Mouse (Mus musculus): ENCODE measurements around the gene Ern2. TPM values are rescaled to one million over a fixed set of nuclear protein-coding genes. Genes with fewer than 3 reads are reported as not detected.
A peak's percentile ranks its signal among the peaks of the same experiment; 100 is the strongest.

The Ern2 gene
- under 1 TPM; 0.34 to 0.35 TPM for total RNA-seq (2021)
- long read RNA-seq, experiment 1, result 0 reads
- long read RNA-seq, experiment 2, result 0 reads

DNA sequence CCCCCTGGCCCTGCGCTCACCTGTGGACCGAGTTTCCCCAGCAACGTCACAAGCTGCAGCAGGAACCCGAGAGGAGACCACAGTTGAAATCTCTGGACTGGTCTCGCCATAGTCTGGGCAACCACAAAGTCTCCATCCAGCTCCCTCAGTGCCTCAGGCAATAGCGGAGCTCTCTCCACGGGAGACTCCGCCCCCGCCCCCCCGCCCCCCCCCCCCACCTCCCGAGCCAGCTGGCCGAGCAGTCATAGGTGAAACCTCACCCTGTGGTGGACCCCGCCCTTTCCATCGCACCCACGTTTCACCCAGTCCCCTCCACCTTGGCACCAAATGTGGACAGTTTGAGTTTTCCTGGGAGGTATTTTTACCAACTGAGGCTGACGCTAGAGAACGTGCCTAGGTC is at the start of gene Ern2:
Gene Ern2 (minus strand): TSS at position 165 of the 400 bp plus-strand sequence.
- intact Hi-C loops (cut with DNase I), result no loop called here
- DNase-seq (ENCODE audit: low spot score in 2 of 2), result no peak

DNA sequence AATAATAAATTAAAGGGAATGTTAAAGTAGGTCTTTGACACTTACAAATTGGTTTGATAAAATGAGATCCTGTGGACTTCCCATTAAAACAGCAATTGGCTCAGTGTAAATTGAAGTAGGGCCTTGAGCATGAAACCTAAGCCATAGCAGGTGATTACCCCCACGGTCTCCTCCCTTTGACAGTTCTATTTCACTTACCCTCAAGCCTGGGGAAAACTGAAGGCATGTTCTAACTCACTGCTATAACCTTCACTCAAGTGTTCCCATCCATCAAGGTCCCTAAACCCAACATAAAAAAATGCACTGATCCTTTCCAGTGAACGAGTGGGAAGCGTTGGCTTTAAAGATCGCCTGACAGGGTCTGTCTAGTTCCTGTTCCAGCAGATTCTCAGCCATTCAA is 44.9 kb upstream of the Ern2 start:
- intact Hi-C loops (cut with DNase I), result no loop called here
- DNase-seq (ENCODE audit: low spot score in 2 of 2), result no peak

DNA sequence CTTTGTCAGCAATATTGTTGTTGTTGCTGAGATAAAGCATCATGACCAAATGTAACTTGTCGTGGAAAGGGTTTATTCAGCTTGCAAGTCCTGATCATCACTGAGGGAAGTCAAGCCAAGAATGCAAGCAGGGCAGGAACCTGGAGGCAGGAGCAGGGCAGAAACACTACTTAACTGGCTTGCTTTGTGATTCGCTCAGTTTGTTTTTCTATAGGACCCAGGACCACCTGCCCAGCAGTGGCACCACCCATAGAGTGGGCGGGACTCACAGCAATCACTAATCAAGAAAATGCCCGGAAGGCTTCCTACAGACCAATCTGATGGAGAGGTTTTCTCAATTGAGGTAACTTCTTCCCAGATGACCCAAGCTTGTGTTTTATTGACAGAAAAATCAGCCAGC is 43.9 kb upstream of the Ern2 start:
- no peak for DNase-seq (ENCODE audit: low spot score in 2 of 2)
- intact Hi-C loops (cut with DNase I), result no loop called here

DNA sequence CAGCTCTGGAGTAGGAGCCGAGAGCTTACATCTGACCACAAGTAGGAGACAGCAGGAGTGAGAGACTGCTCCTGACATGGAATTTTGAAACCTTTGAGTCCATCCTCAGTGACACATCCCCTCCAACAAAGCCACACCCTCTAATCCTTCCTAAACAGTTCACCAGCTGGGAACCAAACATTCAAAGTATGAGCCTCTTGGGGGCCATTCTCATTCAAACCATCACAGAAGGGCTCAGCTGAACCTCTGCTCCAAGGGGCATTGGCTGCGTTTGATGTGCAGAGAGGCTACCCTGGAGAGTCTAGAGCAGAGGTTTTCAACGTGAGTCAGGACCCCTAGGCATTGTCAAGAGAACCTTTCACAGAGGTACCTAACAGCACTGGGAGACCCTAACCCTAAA is 43.3 kb upstream of the Ern2 start:
- intact Hi-C loops (cut with DNase I), result no loop called here
- no peak for DNase-seq (ENCODE audit: low spot score in 2 of 2)

DNA sequence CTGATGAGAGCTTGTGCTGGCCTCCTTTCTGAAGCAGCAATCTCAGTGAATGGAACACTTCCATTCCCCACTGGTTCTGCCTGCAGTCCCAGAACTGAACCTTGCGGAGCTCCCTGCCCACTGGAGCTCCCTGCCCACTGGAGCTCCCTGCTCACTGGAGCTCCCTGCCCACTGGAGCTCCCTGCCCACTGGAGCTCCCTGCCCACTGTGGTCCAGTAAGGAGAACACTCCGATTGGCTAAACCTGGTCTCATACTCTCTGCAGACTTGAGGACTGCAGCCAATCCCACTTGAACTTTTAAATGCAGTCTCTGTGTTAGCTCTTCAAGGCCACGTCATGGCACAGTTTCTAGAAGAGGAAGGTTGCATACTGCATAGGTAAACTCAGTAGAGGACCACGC is 40.7 kb upstream of the Ern2 start:
- intact Hi-C loops (cut with DNase I), result no loop called here
- no peak for DNase-seq (ENCODE audit: low spot score in 2 of 2)

DNA sequence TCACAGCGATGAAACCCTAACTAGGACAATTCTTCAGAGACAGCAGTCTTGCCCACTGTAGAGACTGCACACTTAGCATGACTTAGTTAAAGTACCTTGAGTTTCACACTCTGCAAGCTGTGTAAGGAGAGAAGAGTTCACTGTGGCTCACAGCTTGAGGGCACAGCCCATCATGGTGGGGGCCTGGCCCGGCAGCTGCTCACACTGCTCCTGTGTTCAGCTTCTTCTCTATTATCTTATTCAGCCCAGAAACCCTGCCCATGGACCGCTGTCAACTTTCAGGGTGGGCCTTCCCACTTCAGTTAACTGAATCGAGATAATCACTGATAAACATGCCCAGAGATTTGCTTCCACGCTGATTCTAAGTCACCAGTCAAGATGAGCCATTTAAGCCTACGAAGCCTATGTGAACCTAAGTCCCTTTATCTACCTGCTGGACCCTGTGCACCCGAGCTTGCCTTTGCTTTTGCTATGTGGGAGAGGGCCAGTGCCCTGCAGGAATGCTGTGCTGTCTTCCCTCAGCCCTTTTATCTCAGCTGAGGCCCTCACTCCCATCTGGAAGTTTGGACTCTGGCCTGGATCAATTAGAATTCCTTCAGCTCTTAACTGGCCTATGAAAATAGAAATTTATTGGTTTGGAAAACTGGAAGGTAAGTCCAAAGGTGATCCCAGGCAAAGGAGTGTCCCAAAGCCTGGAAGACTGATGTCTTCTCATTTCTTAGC is 40.2 kb upstream of the Ern2 start:
- intact Hi-C loops (cut with DNase I), result no loop called here

DNA sequence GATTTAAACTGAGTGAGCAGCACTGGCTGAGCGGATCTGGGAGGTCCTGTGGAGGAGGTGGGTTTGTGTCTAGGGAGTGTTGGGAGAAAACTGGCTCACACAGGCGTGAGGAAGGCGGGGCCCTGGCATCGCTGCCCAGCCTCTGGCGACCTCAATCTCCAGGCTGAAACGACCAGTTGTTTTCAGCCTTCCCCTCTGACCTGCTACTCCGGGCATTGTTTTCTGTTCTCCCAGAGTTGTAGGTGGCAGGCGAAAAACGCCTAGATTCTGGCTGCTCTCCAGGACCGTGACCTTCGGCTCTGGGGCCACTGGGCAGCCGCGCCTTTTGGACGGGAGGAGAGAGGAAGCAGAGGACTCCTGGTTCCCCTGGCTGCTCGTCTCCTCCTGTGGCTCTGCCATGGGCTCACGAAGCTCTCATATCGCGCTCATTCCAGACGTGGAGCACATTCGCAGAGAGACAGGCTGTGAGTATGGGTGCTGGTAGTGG is 33.4 kb upstream of the Ern2 start, which contains the start of gene Chp2:
Gene Chp2 (plus strand): TSS at position 182 of the 487 bp plus-strand sequence.
- no peak for DNase-seq (ENCODE audit: low spot score in 2 of 2)
- intact Hi-C loops (cut with DNase I), result no loop called here

More for the DNA sequence above, 40.2 kb upstream of the Ern2 start:
- DNase-seq (ENCODE audit: low spot score in 2 of 2), result no peak

DNA sequence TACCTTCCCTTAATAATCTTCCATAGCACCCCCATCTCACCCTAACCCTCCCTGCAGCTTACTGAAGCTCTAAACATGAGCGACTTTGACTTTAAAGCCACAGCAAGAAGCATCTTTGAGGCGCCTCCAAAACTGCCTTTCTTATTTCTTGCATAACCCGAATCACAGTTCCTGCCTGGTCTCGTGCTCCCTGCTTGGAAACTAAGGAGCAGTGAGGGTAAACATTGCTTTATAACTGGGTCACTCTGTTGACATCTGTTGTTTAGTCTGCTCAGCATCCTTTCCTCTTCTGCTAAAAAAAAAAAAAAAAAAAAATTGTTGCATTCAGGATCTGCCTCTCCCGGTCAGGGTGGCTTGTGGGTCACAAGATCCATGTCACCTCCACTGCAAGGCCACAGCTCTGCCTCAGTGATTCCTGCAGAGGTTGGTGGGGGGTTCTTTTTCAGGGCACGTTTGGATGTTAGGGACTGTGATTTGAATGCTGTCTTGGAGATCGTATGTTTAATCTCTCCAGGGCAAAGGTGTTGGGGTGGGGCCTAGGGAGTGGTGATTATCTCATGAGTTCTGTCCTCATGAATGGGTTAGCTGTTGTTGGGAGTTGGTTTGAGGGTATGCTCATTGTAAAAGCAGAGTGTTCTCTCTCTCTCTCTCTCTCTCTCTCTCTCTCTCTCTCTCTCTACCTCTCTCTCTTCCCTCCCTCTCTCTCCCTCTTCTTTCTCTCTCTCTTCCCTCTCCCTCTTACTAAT is 22.4 kb upstream of the Ern2 start:
- intact Hi-C loops (cut with DNase I), result no loop called here
- DNase-seq (ENCODE audit: low spot score in 2 of 2), result no peak

DNA sequence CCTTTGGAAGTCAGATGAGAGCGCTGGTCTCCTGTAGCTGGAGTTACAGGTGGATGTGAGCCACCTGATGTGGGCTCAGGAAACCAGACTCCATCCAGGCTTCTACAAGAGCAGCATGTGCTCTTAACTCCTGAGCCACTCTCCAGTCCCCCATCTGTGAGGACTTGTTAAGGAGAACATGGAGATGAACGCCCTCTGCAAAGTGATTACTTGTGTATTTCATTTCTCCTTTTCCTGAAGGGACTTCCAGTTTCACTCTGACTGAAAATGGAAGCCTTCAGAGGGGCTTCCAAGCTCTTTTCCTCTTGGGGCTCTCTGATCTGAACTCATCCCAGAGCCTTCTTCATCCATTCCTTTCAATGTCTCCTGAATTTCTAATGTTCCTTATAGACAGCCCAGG is 20.1 kb upstream of the Ern2 start:
- DNase-seq (ENCODE audit: low spot score in 2 of 2), result no peak
- intact Hi-C loops (cut with DNase I), result no loop called here

DNA sequence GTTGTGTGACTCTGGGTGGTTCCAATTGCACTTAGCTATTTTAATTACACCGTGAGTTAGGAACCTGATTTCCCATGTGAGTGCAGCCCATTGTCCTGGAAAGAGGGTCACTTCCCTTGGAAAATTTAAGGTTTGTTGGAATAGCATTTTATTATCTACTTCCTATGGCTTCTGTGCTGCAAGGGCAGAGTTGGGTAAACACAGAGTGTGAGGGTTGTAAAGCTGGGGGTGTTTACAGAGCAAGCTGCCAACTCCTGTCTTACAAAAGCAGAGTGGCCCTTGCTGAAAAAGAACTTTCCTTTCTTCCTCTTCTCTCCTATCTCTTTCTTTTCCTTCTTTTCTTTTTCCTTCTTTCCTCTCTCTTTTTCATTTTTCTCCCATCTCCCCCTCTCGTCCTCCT is 17.9 kb upstream of the Ern2 start:
- no peak for DNase-seq (ENCODE audit: low spot score in 2 of 2)
- intact Hi-C loops (cut with DNase I), result no loop called here

DNA sequence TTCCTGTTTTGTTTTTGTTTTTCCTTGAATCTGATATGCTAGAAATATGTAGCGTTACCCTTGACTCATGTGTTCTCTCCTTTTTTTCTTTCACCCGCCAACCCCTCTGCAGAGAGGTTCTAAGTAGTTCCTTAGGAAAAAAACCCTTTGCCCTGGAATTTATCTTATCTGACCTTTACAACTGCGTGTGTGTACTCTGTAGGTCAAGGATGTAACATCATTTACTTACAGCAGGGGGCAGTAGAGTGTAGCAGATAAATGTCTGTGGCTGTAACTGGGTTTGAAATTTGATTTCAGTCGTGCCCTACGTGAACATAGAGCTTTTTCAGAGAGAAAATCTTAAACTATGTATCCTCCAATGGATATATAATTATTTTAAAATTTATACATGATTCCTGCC is 13.3 kb upstream of the Ern2 start:
- intact Hi-C loops (cut with DNase I), result loop anchor here (2.0 to 10.0 kb wide), 3 partner anchors 42 to 736 kb away; no protein-coding TSS in a partner anchor
- DNase-seq (ENCODE audit: low spot score in 2 of 2), result peak; percentile 49 to 53

DNA sequence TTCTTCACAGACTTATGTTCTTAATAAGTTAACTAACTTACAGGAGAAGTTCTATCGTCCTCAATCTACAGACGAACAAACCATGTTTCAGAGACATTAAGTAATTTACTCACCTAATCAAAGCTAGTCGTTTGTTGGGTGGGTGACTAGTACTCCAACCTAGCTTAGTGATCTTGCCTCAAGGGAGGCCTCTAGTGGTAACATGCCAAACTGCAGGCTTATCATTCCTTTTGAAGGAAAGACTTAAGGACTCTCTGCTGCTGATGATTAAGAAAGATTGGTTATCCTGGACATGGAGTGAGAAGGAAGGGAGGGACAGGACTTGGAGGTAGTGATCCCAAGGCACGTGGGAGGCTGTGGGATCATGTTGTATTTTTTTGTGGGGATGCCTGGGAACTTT is 11.3 kb upstream of the Ern2 start:
- peak; percentile 35 to 72 for DNase-seq (ENCODE audit: low spot score in 2 of 2)
- intact Hi-C loops (cut with DNase I), result loop anchor here (5.0 to 10.0 kb wide), 2 partner anchors 260 to 737 kb away; no protein-coding TSS in a partner anchor

DNA sequence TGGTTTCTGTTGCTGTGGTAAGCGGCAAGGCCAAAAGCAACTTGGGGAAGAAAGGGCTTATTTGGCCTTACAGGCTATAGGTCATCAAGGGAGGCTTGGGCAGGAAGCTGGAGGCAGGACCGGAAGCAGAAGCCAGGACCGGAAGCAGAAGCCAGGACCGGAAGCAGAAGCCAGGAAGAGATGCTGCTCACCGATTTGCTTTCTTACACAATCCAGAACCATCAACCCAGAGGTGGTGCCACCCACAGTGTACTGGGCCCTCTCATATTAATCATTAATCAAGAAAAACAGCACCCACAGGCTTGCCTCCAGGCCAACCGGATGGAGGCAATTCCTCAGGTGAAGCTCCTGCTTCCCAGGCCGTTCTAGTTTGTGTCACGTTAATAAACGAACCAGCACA is 10.8 kb upstream of the Ern2 start:
- no peak for DNase-seq (ENCODE audit: low spot score in 2 of 2)
- intact Hi-C loops (cut with DNase I), result loop anchor here (5.0 to 10.0 kb wide), 2 partner anchors 261 to 738 kb away; no protein-coding TSS in a partner anchor

DNA sequence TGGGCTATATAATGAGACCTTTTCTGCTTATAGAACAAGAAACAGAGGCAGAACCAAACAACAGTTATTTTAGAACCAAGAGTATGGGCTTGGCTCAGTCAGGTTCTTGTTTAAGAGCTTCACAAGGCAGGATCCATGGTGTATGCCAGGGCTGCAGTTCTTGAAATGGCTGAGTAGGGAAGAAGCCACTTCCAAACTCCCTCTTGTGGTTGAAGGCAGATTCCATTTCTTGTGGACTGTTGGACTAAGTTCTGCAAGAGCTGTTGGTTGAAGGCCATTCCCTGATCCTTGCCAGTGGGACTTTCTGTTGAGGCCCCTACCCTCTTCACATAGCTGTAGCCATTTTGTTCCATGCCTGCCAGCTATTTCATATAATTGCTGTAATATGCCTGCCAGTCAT is 7.9 kb upstream of the Ern2 start:
- DNase-seq (ENCODE audit: low spot score in 2 of 2), result no peak
- intact Hi-C loops (cut with DNase I), result loop anchor here (10.0 kb wide), 1 partner anchor 741 kb away; no protein-coding TSS in a partner anchor

DNA sequence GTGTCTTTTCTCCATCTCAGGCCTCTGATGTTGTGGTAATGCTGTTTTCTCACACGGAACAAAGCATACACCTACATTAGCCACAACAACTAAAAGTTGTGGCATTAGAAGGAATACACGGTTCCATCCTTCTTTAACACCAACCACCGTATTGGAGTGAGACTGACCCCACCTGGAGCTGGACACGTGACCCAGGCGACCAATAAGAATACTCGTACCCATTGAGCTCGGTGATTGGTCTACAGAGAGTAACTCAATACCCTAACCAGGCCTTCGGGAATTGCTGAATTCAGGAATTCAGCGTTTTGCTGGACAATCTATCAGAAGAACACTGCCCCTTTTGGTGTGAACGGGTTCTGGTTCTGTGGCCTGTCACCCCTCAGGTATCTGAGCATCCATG is 5.1 kb upstream of the Ern2 start:
- intact Hi-C loops (cut with DNase I), result loop anchor here (10.0 kb wide), 1 partner anchor 744 kb away; no protein-coding TSS in a partner anchor
- no peak for DNase-seq (ENCODE audit: low spot score in 2 of 2)

DNA sequence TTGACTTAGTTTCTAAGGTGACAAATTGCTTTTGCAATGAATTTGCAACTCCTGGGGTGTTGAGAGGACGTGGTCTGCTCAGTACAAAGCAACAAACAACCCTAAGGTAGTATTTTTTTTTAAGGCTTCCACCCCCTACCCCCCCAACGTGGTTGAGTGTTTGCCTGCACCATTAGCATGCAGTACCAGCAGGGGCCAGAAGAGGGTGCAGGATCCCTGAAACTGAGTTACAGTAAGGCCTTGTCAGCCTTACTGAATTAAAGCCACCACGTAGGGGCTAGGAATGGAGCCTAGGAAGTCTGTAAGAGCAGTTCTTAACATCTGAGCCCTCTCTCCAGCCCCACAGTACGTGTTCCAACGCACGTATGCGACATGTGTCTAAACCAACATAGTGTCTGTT is 3.5 kb upstream of the Ern2 start:
- intact Hi-C loops (cut with DNase I), result no loop called here
- DNase-seq (ENCODE audit: low spot score in 2 of 2), result peak; percentile 35 to 37

DNA sequence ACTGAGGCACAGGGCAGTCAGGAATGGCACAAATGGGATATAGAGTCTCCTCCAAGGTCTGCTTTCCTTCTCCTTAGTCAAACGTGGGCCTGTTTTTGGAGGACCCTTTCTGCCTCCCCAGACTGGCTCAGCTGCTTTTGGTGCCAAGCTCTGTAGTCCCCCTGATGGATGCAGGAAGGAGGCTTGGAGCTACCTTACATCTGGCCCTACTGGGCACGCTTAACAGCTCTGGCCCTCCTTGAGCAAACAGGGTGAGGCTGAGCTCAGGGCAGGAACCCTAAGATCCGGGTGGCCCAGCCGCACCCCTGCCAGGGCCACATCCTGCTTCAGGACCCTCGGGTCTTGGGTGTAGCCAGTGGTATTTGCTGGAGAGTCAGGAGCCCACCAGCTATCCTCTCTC is 1.4 kb downstream of the Ern2 start:
- intact Hi-C loops (cut with DNase I), result no loop called here
- DNase-seq (ENCODE audit: low spot score in 2 of 2), result no peak

DNA sequence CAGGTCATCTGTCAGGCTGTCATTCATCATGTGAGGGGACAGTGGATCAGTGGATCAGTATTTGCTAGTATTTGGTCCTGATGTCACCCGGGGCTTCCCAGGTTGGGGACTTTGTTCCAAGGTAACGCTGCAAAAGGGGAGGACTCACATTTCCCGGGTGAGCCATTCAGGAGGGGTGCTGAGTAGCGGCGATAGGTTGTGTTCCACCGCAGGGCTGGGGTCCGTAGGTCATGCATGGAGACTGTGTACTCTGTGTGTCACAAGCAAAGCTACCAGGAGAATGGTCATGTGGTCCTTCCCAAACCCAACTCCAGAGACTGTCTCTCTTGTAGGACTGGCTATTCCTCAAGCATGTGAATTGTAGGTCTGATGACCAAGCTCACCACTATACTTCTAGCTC is 5.3 kb downstream of the Ern2 start:
- DNase-seq (ENCODE audit: low spot score in 2 of 2), result no peak
- intact Hi-C loops (cut with DNase I), result no loop called here

DNA sequence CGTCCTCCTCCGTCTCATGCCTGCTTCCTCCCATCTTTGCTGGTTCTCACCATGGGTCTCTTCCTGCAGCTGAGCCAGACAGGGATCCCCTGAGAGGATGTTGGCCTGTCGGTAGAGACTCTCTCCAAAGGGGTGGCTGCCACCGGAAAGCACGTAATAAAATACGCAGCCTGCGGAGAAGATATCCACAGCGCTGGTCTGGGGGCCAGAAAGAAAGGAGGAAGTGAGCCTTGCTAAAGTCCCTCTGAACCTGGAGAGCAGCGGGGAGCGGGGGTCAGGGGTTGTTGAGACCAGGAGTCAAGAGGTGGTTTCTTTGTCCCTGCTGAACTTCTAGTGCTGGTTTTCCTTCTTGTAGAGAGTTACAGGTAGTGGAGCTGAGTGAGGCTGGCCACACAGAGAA is 14.4 kb downstream of the Ern2 start:
- DNase-seq (ENCODE audit: low spot score in 2 of 2), result no peak
- intact Hi-C loops (cut with DNase I), result no loop called here

DNA sequence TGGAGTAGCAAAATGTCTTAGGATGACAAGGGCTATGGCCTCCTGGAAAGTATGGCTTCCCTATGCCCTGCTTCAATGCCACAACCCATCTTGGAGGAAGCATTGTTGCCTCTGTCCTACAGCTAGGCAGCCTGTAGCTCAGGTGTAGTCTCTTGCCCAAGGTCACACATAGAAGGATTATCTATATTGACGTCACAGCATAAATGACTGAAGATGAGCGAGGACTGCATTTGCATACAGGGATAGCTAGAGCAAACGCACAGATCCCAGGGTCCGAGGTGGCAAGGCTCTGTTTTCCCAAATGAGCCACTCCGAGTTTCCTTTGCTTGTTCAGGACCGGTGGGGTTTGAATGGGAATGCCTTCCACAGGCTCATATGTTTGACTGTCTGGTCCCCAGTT is 15.3 kb downstream of the Ern2 start:
- no peak for DNase-seq (ENCODE audit: low spot score in 2 of 2)
- intact Hi-C loops (cut with DNase I), result no loop called here

DNA sequence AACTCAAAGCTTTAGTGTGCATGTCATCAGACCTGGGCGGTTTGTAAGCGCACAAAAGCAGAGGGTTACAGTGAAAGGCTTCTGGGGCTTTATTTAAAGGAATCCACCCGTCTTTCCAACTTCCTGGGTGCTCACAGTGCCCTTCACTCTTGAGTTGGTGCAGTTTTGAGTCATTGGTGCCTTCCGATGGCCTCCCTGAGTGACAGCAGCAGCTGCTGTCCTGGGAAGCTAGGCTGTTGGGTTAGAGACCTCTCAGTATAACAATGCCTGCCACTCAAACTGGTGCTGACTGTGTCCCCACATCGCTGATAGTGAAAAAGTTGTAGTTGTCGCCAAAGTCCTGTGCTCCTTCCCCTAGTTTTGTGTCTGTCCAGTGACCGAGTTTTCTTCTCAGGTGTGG is 18.8 kb downstream of the Ern2 start:
- no peak for DNase-seq (ENCODE audit: low spot score in 2 of 2)
- intact Hi-C loops (cut with DNase I), result no loop called here

All from left cerebral cortex, postnatal 14 days (tissue).